Mouse (Mus musculus) hindbrain, embryonic 14.5 days (tissue): ENCODE measurements at regions not wholly inside any gene's neighbourhood (a gene's known extent, or its start where the extent isn't known, plus 50 kb on each side); places are given as distances from the start of the nearest gene placed in this dataset.

ENCODE experiments used
- ATAC-seq: fragments of 200-750 bp; cut with Nextera tagmentation; 2 replicates; pipeline ENCODE4 v1.8.0; 2017; ENCODE audit warnings: moderate number of reproducible peaks, mild to moderate bottlenecking, moderate TSS enrichment, moderate library complexity; ENCODE audit not compliant: low FRiP score
- DNase-seq: peaks from one replicate; pipeline ENCODE4 v3.0.0-alpha.2; 2015; ENCODE audit warnings: low spot score
- H3K27ac ChIP-seq: fragments of 300-500 bp; sonication (generic); 2 replicates; pipeline ENCODE4 v1.5.1; 2014; ENCODE audit warnings: mild to moderate bottlenecking, moderate library complexity
- H3K27me3 ChIP-seq: fragments of 300-500 bp; sonication (generic); 2 replicates; pipeline ENCODE4 v1.6.1; 2014; ENCODE audit warnings: mild to moderate bottlenecking, low read length, mixed read lengths; ENCODE audit not compliant: control insufficient read depth, insufficient read depth
- H3K36me3 ChIP-seq: fragments of 300-500 bp; sonication (generic); replicated peaks from 2 replicates; pipeline ENCODE4 v1.6.1; 2014; ENCODE audit not compliant: control insufficient read depth, insufficient read depth
- H3K4me1 ChIP-seq: fragments of 300-500 bp; sonication (generic); replicated peaks from 2 replicates; pipeline ENCODE4 v1.6.1; 2014; ENCODE audit warnings: antibody characterized with exemption, low read length, mixed read lengths; ENCODE audit not compliant: control insufficient read depth, insufficient read depth
- H3K4me2 ChIP-seq: fragments of 300-500 bp; sonication (generic); replicated peaks from 2 replicates; pipeline ENCODE4 v1.6.1; 2014; ENCODE audit warnings: mild to moderate bottlenecking, moderate library complexity
- H3K4me3 ChIP-seq: fragments of 300-500 bp; sonication (generic); replicated peaks from 2 replicates; pipeline ENCODE4 v1.5.1; 2014; ENCODE audit warnings: mild to moderate bottlenecking, low read length
- H3K9ac ChIP-seq: fragments of 300-500 bp; sonication (generic); 2 replicates; pipeline ENCODE4 v1.6.1; 2014
- H3K9me3 ChIP-seq: fragments of 300-500 bp; sonication (generic); 2 replicates; pipeline ENCODE4 v1.6.1; 2016; ENCODE audit warnings: low read length; ENCODE audit not compliant: control insufficient read depth
- WGBS: fragments of 180-500 bp; shearing (Covaris S2); extraction: QIAGEN DNeasy Blood & Tissue Kit; methylation state at CpG from one replicate; pipeline ENCODE4 v1.1.7; 2014; 5-methylcytosine and 5-hydroxymethylcytosine counted together

DNA sequence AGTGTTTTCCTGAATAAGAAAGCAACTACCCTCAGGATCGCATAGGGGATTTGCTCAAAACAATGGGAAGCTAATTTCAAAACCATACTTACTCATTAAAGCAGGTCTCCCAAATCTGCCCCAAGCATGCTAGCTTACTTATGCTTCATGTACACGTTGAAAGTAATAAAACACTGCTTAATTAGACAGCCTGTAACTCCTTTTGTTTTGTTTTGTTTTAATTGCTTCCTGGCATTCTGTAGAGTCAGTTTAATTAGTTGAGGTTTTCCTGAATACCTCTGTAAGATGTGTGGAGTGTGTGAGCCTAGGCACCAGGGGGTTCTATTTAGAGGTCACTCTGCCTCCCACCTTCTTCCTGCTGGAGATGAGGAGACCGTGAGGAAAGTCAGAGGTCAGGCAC lies 147.9 kb downstream of the Nufip1 start:
- no peak overlapping the region for H3K9ac ChIP-seq
- DNase-seq (no peak), ATAC-seq (no peak)
- no peaks in the 10 kb centered on the region for H3K36me3 ChIP-seq
- no peak overlapping the region for H3K4me3 ChIP-seq
- no peak overlapping the region for H3K4me2 ChIP-seq
- no peak overlapping the region for H3K27ac ChIP-seq
- 15% methylated on average over 3 of the region's 3 CpGs for whole genome bisulfite sequencing
- no peaks in the 10 kb centered on the region for H3K9me3 ChIP-seq
- H3K27me3 ChIP-seq: no peaks in the 10 kb centered on the region
- H3K4me1 ChIP-seq: peaks cover 18% of the 10 kb centered on the region; the same call in 1 of the 2 replicates

- H3K36me3 ChIP-seq: no peaks in the 10 kb centered on the region
- ATAC-seq (no peak), DNase-seq (no peak)
- peaks cover 5% of the 10 kb centered on the region; the same call in 1 of the 2 replicates for H3K4me1 ChIP-seq
- no peak overlapping the region for H3K4me3 ChIP-seq
- no peaks in the 10 kb centered on the region for H3K9me3 ChIP-seq
- no peaks in the 10 kb centered on the region for H3K27me3 ChIP-seq
- no peak overlapping the region for H3K4me2 ChIP-seq
- H3K27ac ChIP-seq: no peak overlapping the region
- 65% methylated on average over 5 of the region's 5 CpGs for WGBS
- H3K9ac ChIP-seq: no peak overlapping the region
Observed at GRCm38 (mm10) chr14:76260628-76261293, 150.1 kb downstream of the Nufip1 start.

GRCm38 (mm10) chr14:76263682-76264081 lies 151.1 kb upstream of the Tsc22d1 start:
- no peak overlapping the region for H3K27ac ChIP-seq
- no peak overlapping the region for H3K4me3 ChIP-seq
- H3K9ac ChIP-seq: no peak overlapping the region
- no peaks in the 10 kb centered on the region for H3K36me3 ChIP-seq
- WGBS: 96% methylated on average over 5 of the region's 5 CpGs
- no peaks in the 10 kb centered on the region for H3K27me3 ChIP-seq
- no peak overlapping the region for H3K4me2 ChIP-seq
- no peak for ATAC-seq
- no peak for DNase-seq
- H3K9me3 ChIP-seq: no peaks in the 10 kb centered on the region
- no peaks in the 10 kb centered on the region for H3K4me1 ChIP-seq

DNA sequence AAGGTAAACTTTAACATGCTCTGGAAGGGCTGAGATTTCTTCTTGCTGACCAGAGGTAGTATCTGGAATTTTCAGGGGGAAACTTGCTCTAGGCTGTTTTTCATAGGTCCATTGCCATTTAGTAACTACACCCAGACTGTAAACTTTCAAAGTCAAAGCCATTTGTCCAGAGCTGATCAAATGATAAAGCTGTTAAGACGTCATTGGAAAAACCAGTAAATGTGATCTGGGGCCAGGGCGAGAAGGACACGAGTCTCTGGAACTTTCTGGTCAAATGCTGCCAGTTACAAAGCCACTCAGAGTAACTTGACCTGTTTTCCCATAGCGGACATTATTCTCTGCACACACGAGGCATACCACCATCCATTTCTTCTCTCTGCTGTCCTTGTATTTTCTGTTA lies 148.9 kb upstream of the Tsc22d1 start:
- no peak for ATAC-seq

DNA sequence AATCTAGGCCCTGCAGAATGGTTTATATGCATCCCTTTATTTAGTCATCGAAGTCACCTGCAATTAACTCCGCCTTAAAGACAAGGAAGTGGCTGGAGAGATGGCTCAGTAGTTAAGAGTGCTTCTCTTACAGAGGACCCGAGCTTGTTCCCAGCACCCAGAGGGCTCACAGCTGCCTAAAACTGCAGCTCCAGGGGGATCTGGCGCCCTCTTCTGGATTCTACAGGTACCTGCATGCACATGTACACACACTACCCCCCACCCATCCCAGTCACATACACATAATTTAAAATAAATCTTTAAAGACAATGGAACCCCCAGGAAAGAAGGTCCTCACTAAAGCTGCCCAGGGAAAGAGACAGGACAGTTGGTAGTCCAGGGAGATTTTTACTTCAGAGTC lies 148.5 kb upstream of the Tsc22d1 start:
- DNase-seq (no peak), ATAC-seq (no peak)
- no peak overlapping the region for H3K4me3 ChIP-seq
- H3K36me3 ChIP-seq: no peaks in the 10 kb centered on the region
- H3K4me2 ChIP-seq: no peak overlapping the region
- no peak overlapping the region for H3K9ac ChIP-seq
- H3K4me1 ChIP-seq: no peaks in the 10 kb centered on the region
- no peaks in the 10 kb centered on the region for H3K27me3 ChIP-seq
- WGBS: 82% methylated on average over 4 of the region's 4 CpGs
- no peak overlapping the region for H3K27ac ChIP-seq
- H3K9me3 ChIP-seq: no peaks in the 10 kb centered on the region

More for the DNA sequence above, 148.9 kb upstream of the Tsc22d1 start:
- no peaks in the 10 kb centered on the region for H3K4me1 ChIP-seq
- WGBS: 95% methylated on average over 5 of the region's 5 CpGs
- H3K27me3 ChIP-seq: no peaks in the 10 kb centered on the region
- H3K9me3 ChIP-seq: no peaks in the 10 kb centered on the region
- H3K9ac ChIP-seq: no peak overlapping the region
- no peak for DNase-seq
- H3K4me3 ChIP-seq: no peak overlapping the region
- H3K4me2 ChIP-seq: no peak overlapping the region
- H3K27ac ChIP-seq: no peak overlapping the region
- H3K36me3 ChIP-seq: no peaks in the 10 kb centered on the region

GRCm38 (mm10) chr14:76267091-76267490 lies 147.7 kb upstream of the Tsc22d1 start:
- Histone ChIP-seq H3K36me3 (no peaks in the 10 kb centered on the region), H3K4me3 (no peak overlapping the region), H3K4me1 (no peaks in the 10 kb centered on the region), H3K9me3 (no peaks in the 10 kb centered on the region), H3K9ac (no peak overlapping the region), H3K27ac (no peak overlapping the region), H3K27me3 (no peaks in the 10 kb centered on the region), H3K4me2 (no peak overlapping the region)
- ATAC-seq (no peak), DNase-seq (no peak)
- 11% methylated on average over 4 of the region's 4 CpGs for WGBS

GRCm38 (mm10) chr14:76271190-76271589 lies 143.6 kb upstream of the Tsc22d1 start:
- no peak for ATAC-seq
- H3K27ac ChIP-seq: no peak overlapping the region
- H3K4me1 ChIP-seq: no peaks in the 10 kb centered on the region
- H3K27me3 ChIP-seq: no peaks in the 10 kb centered on the region
- WGBS: 89% methylated on average over 11 of the region's 11 CpGs
- no peak overlapping the region for H3K9ac ChIP-seq
- H3K4me2 ChIP-seq: no peak overlapping the region
- no peaks in the 10 kb centered on the region for H3K36me3 ChIP-seq
- no peak overlapping the region for H3K4me3 ChIP-seq
- H3K9me3 ChIP-seq: no peaks in the 10 kb centered on the region
- no peak for DNase-seq

DNA sequence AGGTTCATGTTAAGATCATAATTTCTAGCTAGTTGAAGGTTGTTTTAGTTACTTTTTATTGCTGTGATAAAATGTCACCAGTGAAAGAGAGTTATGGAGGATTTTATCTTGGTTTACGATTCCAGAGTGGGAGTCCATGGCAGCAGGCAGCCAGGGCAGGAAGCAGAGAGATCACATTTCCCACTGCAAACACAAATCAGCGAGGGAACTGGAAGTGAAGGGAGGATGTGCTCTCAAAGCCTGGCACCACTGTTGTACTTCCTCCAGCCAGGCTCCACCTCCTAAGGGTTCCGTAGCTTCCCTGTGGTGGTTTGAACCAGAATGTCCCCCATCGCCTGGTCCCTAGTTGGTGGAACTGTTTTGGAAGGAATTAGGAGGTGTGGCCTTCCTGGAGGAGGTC lies 141.9 kb upstream of the Tsc22d1 start:
- Histone ChIP-seq H3K27me3 (no peaks in the 10 kb centered on the region), H3K4me1 (no peaks in the 10 kb centered on the region), H3K36me3 (no peaks in the 10 kb centered on the region)

DNA sequence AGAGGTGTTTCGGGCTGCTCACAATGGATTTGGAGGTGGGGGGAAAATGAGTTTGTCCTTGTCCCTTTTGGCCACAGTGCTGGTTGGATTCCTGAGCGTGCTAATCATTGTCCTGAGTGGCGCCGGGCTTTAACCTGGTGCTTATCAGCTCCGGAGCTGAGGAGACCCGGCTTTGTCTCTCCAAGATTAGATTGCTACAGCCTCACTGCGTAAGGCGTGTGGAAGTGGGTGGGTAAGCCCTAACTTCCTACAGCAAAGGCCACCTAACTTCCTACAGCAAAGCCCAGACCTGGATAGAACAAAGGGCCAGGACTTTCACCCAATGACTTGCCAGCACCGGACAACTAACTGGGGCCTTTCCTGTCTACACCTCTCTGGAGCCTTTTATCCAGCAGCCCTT lies 138.1 kb upstream of the Tsc22d1 start:
- H3K36me3 ChIP-seq: no peaks in the 10 kb centered on the region
- no peak overlapping the region for H3K27ac ChIP-seq
- H3K9ac ChIP-seq: no peak overlapping the region
- H3K4me1 ChIP-seq: peaks cover 5% of the 10 kb centered on the region
- no peak overlapping the region for H3K4me3 ChIP-seq
- DNase-seq (no peak), ATAC-seq (no peak)
- H3K9me3 ChIP-seq: no peaks in the 10 kb centered on the region
- H3K4me2 ChIP-seq: no peak overlapping the region
- WGBS: 91% methylated on average over 9 of the region's 9 CpGs
- no peaks in the 10 kb centered on the region for H3K27me3 ChIP-seq

More for the DNA sequence above, 141.9 kb upstream of the Tsc22d1 start:
- Histone ChIP-seq H3K9ac (no peak overlapping the region), H3K4me2 (no peak overlapping the region), H3K4me3 (no peak overlapping the region), H3K9me3 (no peaks in the 10 kb centered on the region), H3K27ac (no peak overlapping the region)
- 85% methylated on average over 4 of the region's 4 CpGs for WGBS
- ATAC-seq (no peak), DNase-seq (no peak)
